Comparison of ENCODE assay signal across 8 mouse cellular contexts in genomic region chr5:45638806-45639714, GRCm38 (mm10). TPM values are rescaled to one million over a fixed set of nuclear protein-coding genes. Genes with fewer than 3 reads are reported as not detected.
DNase-seq lines count a peak whose midpoint lies in the region; ATAC-seq and TF ChIP-seq lines count a peak whose summit lies in the region.

Gene Fam184b (minus strand): TSS chr5:45639614.

- peaks cover 10% of the 10 kb centered on the region; the same call in 1 of the 2 replicates for H3K27me3 ChIP-seq in kidney, embryonic 14.5 days (ENCODE audit: control insufficient read depth, insufficient read depth, low read length)
- H3K27me3 ChIP-seq in limb, embryonic 12.5 days: peaks cover 33% of the 10 kb centered on the region
- H3K27me3 ChIP-seq in midbrain, embryonic 12.5 days: peaks cover 20% of the 10 kb centered on the region
- peaks cover 8% of the 10 kb centered on the region for H3K27me3 ChIP-seq in small intestine, adult 2 months (ENCODE audit: control insufficient read depth, insufficient read depth, low read length)

- H3K9ac ChIP-seq in kidney, embryonic 14.5 days (ENCODE audit: low read depth, low read length): peak within 1 kb of the TSS; percentile 56
- H3K9ac ChIP-seq in limb, embryonic 12.5 days (replicated peaks): peak within 1 kb of the TSS; percentile 63
- H3K9ac ChIP-seq in midbrain, embryonic 12.5 days (replicated peaks): peak within 1 kb of the TSS; percentile 62

- peak within 1 kb of the TSS; percentile 97 for H3K4me2 ChIP-seq in kidney, embryonic 14.5 days (replicated peaks; ENCODE audit: low read depth, low read length)
- peak within 1 kb of the TSS; percentile 96 for H3K4me2 ChIP-seq in limb, embryonic 12.5 days
- H3K4me2 ChIP-seq in midbrain, embryonic 12.5 days (replicated peaks): peak within 1 kb of the TSS; percentile 83

- H3K27ac ChIP-seq in kidney, embryonic 14.5 days (ENCODE audit: low read depth, low read length): no peak within 1 kb of the TSS
- H3K27ac ChIP-seq in limb, embryonic 12.5 days: no peak within 1 kb of the TSS
- no peak within 1 kb of the TSS for H3K27ac ChIP-seq in midbrain, embryonic 12.5 days (replicated peaks)
- H3K27ac ChIP-seq in small intestine, adult 2 months (ENCODE audit: insufficient read depth, low read depth, low read length): no peak within 1 kb of the TSS

- intact Hi-C loops in heart, postnatal 25 days (cut with DNase I): no loop called here

- 1% methylated on average over 48 of the region's 48 CpGs for WGBS in kidney, embryonic 14.5 days
- WGBS in limb, embryonic 12.5 days: under 1% methylated on average over 48 of the region's 48 CpGs
- 1% methylated on average over 46 of the region's 48 CpGs for WGBS in midbrain, embryonic 12.5 days
- WGBS in small intestine, adult 2 months: under 1% methylated on average over 48 of the region's 48 CpGs

- H3K36me3 ChIP-seq in kidney, embryonic 14.5 days (ENCODE audit: control insufficient read depth, insufficient read depth, low read length): no peaks in the 10 kb centered on the region
- no peaks in the 10 kb centered on the region for H3K36me3 ChIP-seq in limb, embryonic 12.5 days
- no peaks in the 10 kb centered on the region for H3K36me3 ChIP-seq in midbrain, embryonic 12.5 days
- no peaks in the 10 kb centered on the region for H3K36me3 ChIP-seq in small intestine, adult 2 months (ENCODE audit: control insufficient read depth, insufficient read depth, low read length)

- ATAC-seq in granulocyte monocyte progenitor cell, adult 5-6 weeks (replicated peaks; ENCODE audit: poor library complexity, severe bottlenecking): peak; percentile 85
- ATAC-seq in kidney, embryonic 14.5 days (ENCODE audit: low FRiP score, low TSS enrichment): peak; percentile 88
- peak; percentile 73 for ATAC-seq in limb, embryonic 12.5 days (ENCODE audit: insufficient number of reproducible peaks, insufficient read depth, low FRiP score, low TSS enrichment, low read depth)
- ATAC-seq in midbrain, embryonic 12.5 days (ENCODE audit: low FRiP score, low read depth): peak; percentile 91

- DNase-seq in heart, adult 11 months: peak; percentile 82
- no peak for DNase-seq in heart, postnatal 25 days (ENCODE audit: low spot score)
- peak; percentile 74 to 78 for DNase-seq in cerebellum, postnatal 36 days

- TF ChIP-seq POLR2A in small intestine, adult 2 months (IDR thresholded peaks at IDR 0.05; ENCODE audit: low read depth, low read length): no peak

- no peak for TF ChIP-seq CTCF in small intestine, adult 2 months (IDR thresholded peaks at IDR 0.05; ENCODE audit: extremely low read depth, insufficient read length, insufficient replicate concordance, low read depth, low read length)

- H3K4me1 ChIP-seq in kidney, embryonic 14.5 days (ENCODE audit: control insufficient read depth, insufficient read depth, low read length): peaks cover 5% of the 10 kb centered on the region; the same call in 1 of the 2 replicates
- H3K4me1 ChIP-seq in limb, embryonic 12.5 days (replicated peaks): peaks cover 5% of the 10 kb centered on the region; the same call in 1 of the 2 replicates
- H3K4me1 ChIP-seq in midbrain, embryonic 12.5 days: 0 out of 2 replicates have a peak, but pooled peaks cover 9% of the 10 kb centered on the region
- peaks cover 5% of the 10 kb centered on the region; the same call in 1 of the 2 replicates for H3K4me1 ChIP-seq in small intestine, adult 2 months (ENCODE audit: control insufficient read depth, insufficient read depth, insufficient read length, low read length)

- H3K4me3 ChIP-seq in kidney, embryonic 14.5 days (ENCODE audit: low read length): peak within 1 kb of the TSS; percentile 56
- H3K4me3 ChIP-seq in limb, embryonic 12.5 days (replicated peaks): peak within 1 kb of the TSS; percentile 62
- H3K4me3 ChIP-seq in midbrain, embryonic 12.5 days: peak within 1 kb of the TSS; percentile 63
- peak within 1 kb of the TSS; percentile 68 for H3K4me3 ChIP-seq in small intestine, adult 2 months (ENCODE audit: low read depth, low read length)

- no peaks in the 10 kb centered on the region for H3K9me3 ChIP-seq in kidney, embryonic 14.5 days (ENCODE audit: control insufficient read depth, low read length)
- no peaks in the 10 kb centered on the region for H3K9me3 ChIP-seq in limb, embryonic 12.5 days
- H3K9me3 ChIP-seq in midbrain, embryonic 12.5 days: no peaks in the 10 kb centered on the region

RNA-seq across cellular contexts. Expression of gene Fam184b, which starts in this region (rescaled TPM):
- under 1 TPM in 1 of 2 experiments, not detected in 1; 0.08 TPM for total RNA-seq in heart, postnatal 25 days (2021)
- total RNA-seq in granulocyte monocyte progenitor cell, adult 5-6 weeks (2014; fragmentation: Nextera tagmentation): not detected in 2 replicates
- total RNA-seq in granulocyte monocyte progenitor cell, adult 5-6 weeks (2017): 0.43 TPM in 1 of 2 replicates, not detected in the other
- 0.73 and 1.9 TPM in 2 replicates for polyA plus RNA-seq in kidney, embryonic 14.5 days (2014; fragmentation: Nextera tagmentation; extraction: Ambion mirVana)
- 0.95 and 1.3 TPM in 2 replicates for polyA plus RNA-seq in limb, embryonic 12.5 days (2016; fragmentation: Nextera tagmentation; extraction: Ambion mirVana)
- polyA plus RNA-seq in midbrain, embryonic 12.5 days (2016; fragmentation: Nextera tagmentation; extraction: Ambion mirVana): 0.65 and 1.0 TPM in 2 replicates
- polyA plus RNA-seq in small intestine, adult 2 months (2012; rRNA removed): 0.03 and 0.06 TPM in 2 replicates

Comparison
In these comparisons a context has a peak if more than half of its experiments do, and no peak if none do; other contexts are left out.
1. Peak in ATAC-seq in granulocyte monocyte progenitor cell, adult 5-6 weeks; RNA of the gene not detected or under 1 TPM.